Mouse (Mus musculus) embryonic fibroblast, embryonic 13.5 days (primary cell): ENCODE results near the gene Ahdc1.

Source experiments
- CTCF ChIP-seq: IDR thresholded peaks from 2 replicates; pipeline ENCODE4 v1.5.1; 2011; ENCODE audit warnings: mild to moderate bottlenecking, control low read depth, low read length, moderate library complexity, borderline replicate concordance; ENCODE audit not compliant: insufficient read depth
- POLR2A ChIP-seq: IDR thresholded peaks from 2 replicates; pipeline ENCODE4 v1.6.1; 2011; ENCODE audit warnings: low read depth, mild to moderate bottlenecking, control low read depth, low read length, moderate library complexity

- TF ChIP-seq POLR2A, result no peak
- TF ChIP-seq CTCF, result no peak
Measured at GRCm38 (mm10) chr4:133057389-133058122, 46.5 kb downstream of the Ahdc1 start.
